Mouse (Mus musculus): ENCODE data around the gene Dhx37.

Gene Dhx37

DNA sequence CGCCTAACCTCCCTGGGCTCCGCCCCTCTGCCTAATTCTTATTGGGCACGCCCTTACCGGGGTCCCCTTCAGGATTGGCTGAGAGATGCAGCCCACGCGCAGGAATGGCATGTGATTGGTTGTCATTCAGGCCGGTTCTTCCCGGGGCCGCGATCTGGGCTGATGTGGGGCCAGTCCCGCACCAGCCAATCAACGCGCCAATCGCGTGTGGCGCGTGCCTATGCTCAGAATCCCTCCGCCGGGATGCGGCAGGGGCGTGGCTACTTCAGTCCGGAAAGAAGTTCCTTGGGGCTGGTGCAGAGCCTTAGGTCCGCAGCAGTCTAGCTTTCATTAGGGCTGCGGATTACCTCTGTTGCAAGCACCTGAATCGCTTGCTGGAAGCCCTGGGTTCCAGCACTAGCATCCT is 31.8 kb upstream of the Dhx37 start:
- Histone ChIP-seq H3K27me3 (ENCODE audit: control insufficient read depth, insufficient read depth, low read length, poor library complexity, severe bottlenecking) (no peaks in the 10 kb centered on the region; the same call in 1 of the 2 replicates), H3K36me3 (ENCODE audit: control insufficient read depth, insufficient read depth, low read length, poor library complexity, severe bottlenecking) (no peaks in the 10 kb centered on the region)
- DNase-seq (ENCODE audit: low read depth, low spot score), result peak; percentile 99

- no peak for DNase-seq (ENCODE audit: low read depth, low spot score)
- Histone ChIP-seq H3K27me3 (ENCODE audit: control insufficient read depth, insufficient read depth, low read length, poor library complexity, severe bottlenecking) (no peaks in the 10 kb centered on the region; the same call in 1 of the 2 replicates), H3K36me3 (ENCODE audit: control insufficient read depth, insufficient read depth, low read length, poor library complexity, severe bottlenecking) (no peaks in the 10 kb centered on the region)
These were observed 31.3 kb upstream of the Dhx37 start for GRCm38 (mm10) chr5:125465192-125465591.

GRCm38 (mm10) chr5:125461868-125462445 is 28.0 kb upstream of the Dhx37 start:
- Histone ChIP-seq H3K36me3 (ENCODE audit: control insufficient read depth, insufficient read depth, low read length, poor library complexity, severe bottlenecking) (0 out of 2 replicates have a peak, but pooled peaks cover 3% of the 10 kb centered on the region), H3K27me3 (ENCODE audit: control insufficient read depth, insufficient read depth, low read length, poor library complexity, severe bottlenecking) (no peaks in the 10 kb centered on the region)
- DNase-seq (ENCODE audit: low read depth, low spot score), result peak; percentile 73

- DNase-seq (ENCODE audit: low read depth, low spot score), result peak; percentile 29
- Histone ChIP-seq H3K27me3 (ENCODE audit: control insufficient read depth, insufficient read depth, low read length, poor library complexity, severe bottlenecking) (no peaks in the 10 kb centered on the region), H3K36me3 (ENCODE audit: control insufficient read depth, insufficient read depth, low read length, poor library complexity, severe bottlenecking) (0 out of 2 replicates have a peak, but pooled peaks cover 4% of the 10 kb centered on the region)
These were observed 26.7 kb upstream of the Dhx37 start for GRCm38 (mm10) chr5:125460574-125460973.

- H3K27me3 ChIP-seq (ENCODE audit: control insufficient read depth, insufficient read depth, low read length, poor library complexity, severe bottlenecking), result no peaks in the 10 kb centered on the region
- peaks cover 11% of the 10 kb centered on the region; the same call in 1 of the 2 replicates for H3K36me3 ChIP-seq (ENCODE audit: control insufficient read depth, insufficient read depth, low read length, poor library complexity, severe bottlenecking)
- no peak for DNase-seq (ENCODE audit: low read depth, low spot score)
These were observed 23.6 kb upstream of the Dhx37 start for GRCm38 (mm10) chr5:125457538-125457937.

DNA sequence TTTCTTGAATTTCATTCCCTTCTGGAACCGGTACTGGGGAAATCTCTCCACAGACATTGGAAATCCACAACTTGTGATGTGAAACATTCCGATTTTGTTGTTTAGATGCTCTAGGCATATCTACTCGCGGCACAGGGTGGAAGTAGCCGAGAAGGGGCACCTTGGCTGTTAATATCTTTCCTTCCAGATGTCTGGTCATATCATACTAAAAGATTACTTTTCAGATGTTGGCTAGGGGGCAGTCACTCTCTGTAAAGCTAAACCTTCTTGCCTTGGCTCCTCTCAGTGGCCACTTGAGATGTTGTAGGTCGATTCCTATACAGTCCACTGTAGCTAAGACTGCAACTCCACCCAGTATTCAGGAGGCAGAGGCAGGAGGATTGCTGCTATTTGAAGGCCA is 22.2 kb upstream of the Dhx37 start:
- DNase-seq (ENCODE audit: low read depth, low spot score), result no peak
- H3K27me3 ChIP-seq (ENCODE audit: control insufficient read depth, insufficient read depth, low read length, poor library complexity, severe bottlenecking), result no peaks in the 10 kb centered on the region

DNA sequence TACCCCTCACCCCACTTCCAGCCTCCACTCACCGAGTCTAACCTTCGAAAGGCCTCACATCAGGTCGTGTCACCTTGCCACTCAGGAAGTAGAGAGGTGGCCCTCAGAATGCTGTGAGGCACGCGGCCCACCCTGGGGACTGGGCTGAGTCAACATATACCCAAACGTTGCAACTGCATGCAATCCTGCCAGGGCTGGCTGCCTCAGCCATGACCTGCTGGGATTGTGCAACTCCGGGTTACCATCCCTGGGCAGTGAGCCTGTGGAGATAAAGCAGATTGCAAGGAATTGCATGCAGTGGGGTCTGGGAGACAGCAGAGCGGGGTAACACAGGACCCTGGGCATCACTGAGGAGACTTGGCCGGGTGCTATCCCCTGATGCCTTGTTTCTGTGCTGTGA is 18.7 kb upstream of the Dhx37 start:
- DNase-seq (ENCODE audit: low read depth, low spot score), result no peak
- Histone ChIP-seq H3K36me3 (ENCODE audit: control insufficient read depth, insufficient read depth, low read length, poor library complexity, severe bottlenecking) (peaks cover 8% of the 10 kb centered on the region), H3K27me3 (ENCODE audit: control insufficient read depth, insufficient read depth, low read length, poor library complexity, severe bottlenecking) (no peaks in the 10 kb centered on the region)

More for the DNA sequence above, 22.2 kb upstream of the Dhx37 start:
- peaks cover 11% of the 10 kb centered on the region; the same call in 1 of the 2 replicates for H3K36me3 ChIP-seq (ENCODE audit: control insufficient read depth, insufficient read depth, low read length, poor library complexity, severe bottlenecking)

- Histone ChIP-seq H3K36me3 (ENCODE audit: control insufficient read depth, insufficient read depth, low read length, poor library complexity, severe bottlenecking) (no peaks in the 10 kb centered on the region; the same call in 1 of the 2 replicates), H3K27me3 (ENCODE audit: control insufficient read depth, insufficient read depth, low read length, poor library complexity, severe bottlenecking) (no peaks in the 10 kb centered on the region)
- DNase-seq (ENCODE audit: low read depth, low spot score), result no peak
These were observed 15.4 kb upstream of the Dhx37 start for GRCm38 (mm10) chr5:125449306-125449705.

DNA sequence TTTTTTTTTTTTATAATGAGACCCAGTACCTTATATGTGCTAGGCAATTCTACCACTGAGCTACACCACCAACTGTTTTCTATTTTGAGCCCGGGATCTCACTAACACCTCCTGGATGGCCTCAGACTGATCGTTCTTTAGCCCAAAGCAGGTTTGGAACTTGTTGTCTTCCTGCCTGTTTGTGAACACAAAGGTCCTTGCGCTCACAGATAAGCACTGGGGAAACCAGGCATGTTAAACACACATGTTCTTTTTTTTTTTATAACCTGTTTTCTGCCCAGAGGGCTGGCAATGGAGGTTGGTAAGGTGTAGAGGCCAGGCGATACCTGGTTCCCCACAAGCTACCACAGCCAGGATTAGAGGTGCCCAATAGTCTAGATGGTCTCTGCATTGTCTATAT is 14.7 kb upstream of the Dhx37 start:
- no peaks in the 10 kb centered on the region; the same call in 1 of the 2 replicates for H3K36me3 ChIP-seq (ENCODE audit: control insufficient read depth, insufficient read depth, low read length, poor library complexity, severe bottlenecking)
- DNase-seq (ENCODE audit: low read depth, low spot score), result no peak
- no peaks in the 10 kb centered on the region for H3K27me3 ChIP-seq (ENCODE audit: control insufficient read depth, insufficient read depth, low read length, poor library complexity, severe bottlenecking)

GRCm38 (mm10) chr5:125448026-125448425 is 14.1 kb upstream of the Dhx37 start:
- no peaks in the 10 kb centered on the region for H3K27me3 ChIP-seq (ENCODE audit: control insufficient read depth, insufficient read depth, low read length, poor library complexity, severe bottlenecking)

DNA sequence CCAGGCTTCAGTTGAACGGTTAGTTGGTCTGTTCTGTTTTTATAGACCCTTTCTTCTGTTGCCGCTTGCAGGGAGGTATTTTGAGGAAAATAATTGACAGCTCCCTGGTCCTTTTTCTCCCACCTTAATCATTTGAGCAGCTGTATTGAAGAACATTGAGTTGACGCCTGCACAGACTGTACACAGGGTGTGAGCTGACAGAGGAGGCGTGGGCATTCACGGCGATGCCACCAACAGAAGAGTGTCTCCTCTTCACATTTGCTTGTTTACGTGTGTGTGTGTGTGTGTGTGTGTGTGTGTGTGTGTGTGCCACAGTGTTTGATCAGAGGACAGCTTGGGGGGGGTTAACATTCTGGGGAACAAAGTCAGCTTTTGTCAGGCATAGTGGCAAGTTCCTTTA is 12.4 kb upstream of the Dhx37 start:
- Histone ChIP-seq H3K36me3 (ENCODE audit: control insufficient read depth, insufficient read depth, low read length, poor library complexity, severe bottlenecking) (no peaks in the 10 kb centered on the region; the same call in 1 of the 2 replicates), H3K27me3 (ENCODE audit: control insufficient read depth, insufficient read depth, low read length, poor library complexity, severe bottlenecking) (no peaks in the 10 kb centered on the region)
- no peak for DNase-seq (ENCODE audit: low read depth, low spot score)

More at GRCm38 (mm10) chr5:125448026-125448425, 14.1 kb upstream of the Dhx37 start:
- DNase-seq (ENCODE audit: low read depth, low spot score), result no peak
- H3K36me3 ChIP-seq (ENCODE audit: control insufficient read depth, insufficient read depth, low read length, poor library complexity, severe bottlenecking), result no peaks in the 10 kb centered on the region; the same call in 1 of the 2 replicates

GRCm38 (mm10) chr5:125444554-125444953 is 10.6 kb upstream of the Dhx37 start:
- DNase-seq (ENCODE audit: low read depth, low spot score), result peak; percentile 39
- H3K27me3 ChIP-seq (ENCODE audit: control insufficient read depth, insufficient read depth, low read length, poor library complexity, severe bottlenecking), result no peaks in the 10 kb centered on the region

DNA sequence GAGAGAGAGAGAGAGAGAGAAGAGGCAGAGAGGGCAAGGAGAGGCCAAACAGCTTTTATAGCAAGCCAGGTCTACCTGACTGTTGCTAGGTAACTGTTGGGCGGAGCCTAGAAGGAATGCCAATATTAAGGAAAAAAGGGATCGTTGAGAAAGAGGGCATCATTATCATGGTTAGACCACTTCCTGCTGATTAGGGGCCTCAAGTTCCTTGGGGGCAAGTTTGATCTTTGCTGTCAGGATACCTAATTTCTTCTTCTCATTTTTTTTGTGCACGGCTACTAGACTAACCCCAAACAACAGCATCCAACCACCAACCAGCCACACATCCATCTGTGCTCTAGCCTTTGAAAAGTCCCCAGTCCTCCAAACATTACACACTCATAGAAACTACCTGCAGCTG is 10.0 kb upstream of the Dhx37 start:
- no peaks in the 10 kb centered on the region for H3K27me3 ChIP-seq (ENCODE audit: control insufficient read depth, insufficient read depth, low read length, poor library complexity, severe bottlenecking)
- DNase-seq (ENCODE audit: low read depth, low spot score), result no peak
- H3K36me3 ChIP-seq (ENCODE audit: control insufficient read depth, insufficient read depth, low read length, poor library complexity, severe bottlenecking), result no peaks in the 10 kb centered on the region

More at GRCm38 (mm10) chr5:125444554-125444953, 10.6 kb upstream of the Dhx37 start:
- H3K36me3 ChIP-seq (ENCODE audit: control insufficient read depth, insufficient read depth, low read length, poor library complexity, severe bottlenecking), result no peaks in the 10 kb centered on the region

DNA sequence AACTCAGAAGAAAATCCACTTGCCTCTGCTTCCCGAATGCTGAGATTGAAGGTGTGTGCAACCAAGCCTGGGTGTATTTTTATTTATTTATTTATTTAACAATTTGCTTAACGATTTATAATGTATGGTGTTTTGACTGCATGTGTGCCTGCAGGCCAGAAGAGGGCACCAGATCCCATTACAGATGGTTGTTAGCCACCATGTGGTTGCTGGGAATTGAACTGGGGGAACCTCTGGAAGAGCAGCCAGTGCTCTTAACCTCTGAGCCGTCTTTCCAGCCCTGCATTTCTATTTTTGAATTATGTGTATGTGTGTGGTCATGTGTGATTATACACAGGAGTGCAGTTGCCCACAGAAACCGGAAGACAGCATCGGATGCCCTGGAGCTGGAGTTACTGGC is 9.4 kb upstream of the Dhx37 start:
- Histone ChIP-seq H3K27me3 (ENCODE audit: control insufficient read depth, insufficient read depth, low read length, poor library complexity, severe bottlenecking) (no peaks in the 10 kb centered on the region), H3K36me3 (ENCODE audit: control insufficient read depth, insufficient read depth, low read length, poor library complexity, severe bottlenecking) (no peaks in the 10 kb centered on the region)
- DNase-seq (ENCODE audit: low read depth, low spot score), result no peak

- peak; percentile 58 for DNase-seq (ENCODE audit: low read depth, low spot score)
- no peaks in the 10 kb centered on the region for H3K27me3 ChIP-seq (ENCODE audit: control insufficient read depth, insufficient read depth, low read length, poor library complexity, severe bottlenecking)
- no peaks in the 10 kb centered on the region for H3K36me3 ChIP-seq (ENCODE audit: control insufficient read depth, insufficient read depth, low read length, poor library complexity, severe bottlenecking)
These were observed 8.4 kb upstream of the Dhx37 start for GRCm38 (mm10) chr5:125442136-125442995.
